Mouse (Mus musculus): Measurements from ENCODE around the gene Clpb. TPM values are rescaled to one million over a fixed set of nuclear protein-coding genes. Genes with fewer than 3 reads are reported as not detected.

The Clpb gene
- polyA plus RNA-seq, 1 experiment from 2014 or later: 48.2 TPM

DNA sequence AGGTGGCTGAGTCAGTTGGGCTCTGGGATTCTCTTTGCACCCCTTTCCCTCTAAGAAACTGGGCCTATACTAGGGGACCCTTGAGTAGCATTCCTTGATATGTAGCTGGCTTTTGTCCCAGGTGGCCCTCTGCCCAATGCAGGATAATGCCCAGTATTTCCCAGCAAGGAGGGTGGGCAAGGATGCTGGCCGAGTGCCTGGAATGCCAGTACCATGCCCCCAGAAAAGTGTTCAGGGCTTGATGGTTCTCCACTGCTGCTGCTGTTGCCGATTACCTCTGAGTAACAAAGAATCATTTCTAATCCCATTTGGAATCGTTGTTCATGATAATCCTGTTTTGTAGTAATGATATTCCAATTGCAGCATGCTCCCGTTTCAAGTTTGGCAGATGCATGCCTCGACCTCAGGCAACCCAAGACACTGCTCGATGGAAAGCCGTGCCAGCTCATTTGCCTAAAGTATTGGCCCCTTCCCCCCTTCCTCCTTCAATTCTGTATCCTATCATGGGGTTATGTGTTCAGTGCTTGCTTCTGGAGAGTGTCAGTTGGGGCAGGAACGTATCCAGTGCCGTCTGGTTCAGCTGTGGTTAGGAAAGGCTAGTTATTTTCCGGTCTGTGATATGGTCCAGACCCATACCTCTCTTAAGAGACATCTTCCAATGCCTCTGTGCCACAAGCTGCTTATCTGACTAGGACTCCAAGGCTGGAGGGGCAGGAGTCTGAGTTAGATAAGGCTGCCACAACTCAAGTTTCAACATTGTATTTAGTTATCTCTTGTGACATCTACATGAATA, 33.7 kb downstream of the Clpb start:
- no peak for ATAC-seq (replicated peaks; ENCODE audit: extremely low read depth, insufficient read depth, low FRiP score)
- H3K9ac ChIP-seq (ENCODE audit: low read length): no peak overlapping the region
- H3K4me2 ChIP-seq (ENCODE audit: low read depth, low read length): no peak overlapping the region
- H3K36me3 ChIP-seq (ENCODE audit: control insufficient read depth, insufficient read depth): no peaks in the 10 kb centered on the region
- no peaks in the 10 kb centered on the region for H3K27me3 ChIP-seq (ENCODE audit: control insufficient read depth, insufficient read depth, low read length)
- no peak overlapping the region for H3K27ac ChIP-seq (ENCODE audit: low read length)
- 44% methylated on average over 10 of the region's 10 CpGs for WGBS
- no peaks in the 10 kb centered on the region for H3K9me3 ChIP-seq (replicated peaks; ENCODE audit: control insufficient read depth, low read length)
- no peak overlapping the region for H3K4me3 ChIP-seq (ENCODE audit: low read length)
- H3K4me1 ChIP-seq (ENCODE audit: control insufficient read depth, insufficient read depth, low read length): peaks cover 10% of the 10 kb centered on the region

DNA sequence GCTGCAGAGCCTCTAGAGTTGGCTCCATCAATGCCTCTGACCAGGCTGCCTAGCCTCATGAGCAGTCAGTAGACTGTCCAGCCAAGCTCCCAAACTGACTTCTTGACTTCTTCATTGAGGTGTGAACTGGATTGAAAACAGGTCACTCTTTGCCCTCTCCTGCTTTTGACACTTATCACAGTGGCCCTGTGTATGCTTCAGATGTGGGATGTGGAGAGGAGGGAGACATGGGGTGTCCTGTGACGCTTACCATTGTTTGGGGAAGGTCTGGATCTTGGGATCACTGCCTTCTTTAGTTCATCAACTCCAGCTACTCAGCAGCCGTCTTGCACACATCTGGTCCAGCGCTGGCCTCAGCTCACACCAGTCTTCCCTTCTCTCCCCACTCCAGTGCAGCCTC, 36.9 kb downstream of the Clpb start:
- WGBS: 38% methylated on average over 3 of the region's 3 CpGs
- no peak overlapping the region for H3K27ac ChIP-seq (ENCODE audit: low read length)

DNA sequence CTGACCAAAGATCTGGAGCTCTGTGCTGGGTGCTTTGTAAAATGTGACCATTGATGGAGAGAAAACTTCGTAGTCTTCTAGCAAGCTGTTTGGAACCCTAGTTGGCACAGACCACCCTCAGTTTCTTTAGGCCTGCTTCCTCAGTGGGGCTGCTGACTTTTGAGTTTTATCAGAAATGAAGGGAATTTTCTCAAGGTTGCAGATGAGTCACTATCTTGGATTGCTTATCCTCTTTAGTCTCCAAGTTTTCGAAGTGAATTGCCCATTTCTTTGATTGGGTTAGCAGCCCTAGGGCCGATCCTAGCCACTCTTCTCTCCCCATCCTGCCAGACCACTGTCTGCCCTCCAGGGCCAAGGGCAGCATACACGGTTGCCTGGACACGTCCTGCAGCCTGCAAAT, 39.3 kb downstream of the Clpb start:
- Histone ChIP-seq H3K9ac (ENCODE audit: low read length) (no peak overlapping the region), H3K4me3 (ENCODE audit: low read length) (no peak overlapping the region), H3K27me3 (ENCODE audit: control insufficient read depth, insufficient read depth, low read length) (no peaks in the 10 kb centered on the region), H3K4me2 (ENCODE audit: low read depth, low read length) (no peak overlapping the region), H3K36me3 (ENCODE audit: control insufficient read depth, insufficient read depth) (0 out of 2 replicates have a peak, but pooled peaks cover 7% of the 10 kb centered on the region), H3K27ac (ENCODE audit: low read length) (no peak overlapping the region), H3K9me3 (replicated peaks; ENCODE audit: control insufficient read depth, low read length) (no peaks in the 10 kb centered on the region), H3K4me1 (ENCODE audit: control insufficient read depth, insufficient read depth, low read length) (no peaks in the 10 kb centered on the region)
- 74% methylated on average over 5 of the region's 5 CpGs for WGBS
- no peak for ATAC-seq (replicated peaks; ENCODE audit: extremely low read depth, insufficient read depth, low FRiP score)

More for the DNA sequence above, 36.9 kb downstream of the Clpb start:
- Histone ChIP-seq H3K36me3 (ENCODE audit: control insufficient read depth, insufficient read depth) (no peaks in the 10 kb centered on the region), H3K9me3 (replicated peaks; ENCODE audit: control insufficient read depth, low read length) (no peaks in the 10 kb centered on the region), H3K9ac (ENCODE audit: low read length) (no peak overlapping the region), H3K4me3 (ENCODE audit: low read length) (no peak overlapping the region), H3K27me3 (ENCODE audit: control insufficient read depth, insufficient read depth, low read length) (no peaks in the 10 kb centered on the region), H3K4me1 (ENCODE audit: control insufficient read depth, insufficient read depth, low read length) (peaks cover 10% of the 10 kb centered on the region), H3K4me2 (ENCODE audit: low read depth, low read length) (no peak overlapping the region)
- ATAC-seq (replicated peaks; ENCODE audit: extremely low read depth, insufficient read depth, low FRiP score): no peak

DNA sequence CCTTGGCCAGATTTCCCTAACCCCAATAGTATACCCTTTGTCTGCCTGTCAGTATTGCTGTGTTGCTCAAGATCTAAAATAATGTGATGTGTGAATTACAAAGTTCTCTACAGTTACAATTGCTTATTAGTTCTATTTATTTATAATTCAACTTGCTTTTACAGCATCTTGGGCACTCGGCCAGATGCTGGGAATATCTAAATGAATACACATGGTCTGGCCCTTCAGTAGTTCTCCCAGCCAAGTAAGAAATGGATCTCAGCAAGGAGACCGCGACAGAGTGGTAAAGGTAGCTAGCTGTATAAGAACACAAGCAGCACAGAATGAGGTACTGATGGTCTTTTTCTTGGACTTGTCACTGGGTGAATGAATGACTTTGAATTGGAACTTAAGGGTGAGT, 46.2 kb downstream of the Clpb start:
- no peak for ATAC-seq (replicated peaks; ENCODE audit: extremely low read depth, insufficient read depth, low FRiP score)
- no peak overlapping the region for H3K9ac ChIP-seq (ENCODE audit: low read length)
- H3K9me3 ChIP-seq (replicated peaks; ENCODE audit: control insufficient read depth, low read length): no peaks in the 10 kb centered on the region
- H3K27ac ChIP-seq (ENCODE audit: low read length): no peak overlapping the region
- 0 out of 2 replicates have a peak, but pooled peaks cover 7% of the 10 kb centered on the region for H3K36me3 ChIP-seq (ENCODE audit: control insufficient read depth, insufficient read depth)
- H3K4me3 ChIP-seq (ENCODE audit: low read length): no peak overlapping the region
- no peak overlapping the region for H3K4me2 ChIP-seq (ENCODE audit: low read depth, low read length)
- H3K4me1 ChIP-seq (ENCODE audit: control insufficient read depth, insufficient read depth, low read length): 0 out of 2 replicates have a peak, but pooled peaks cover 2% of the 10 kb centered on the region
- WGBS: 79% methylated on average over 3 of the region's 3 CpGs
- H3K27me3 ChIP-seq (ENCODE audit: control insufficient read depth, insufficient read depth, low read length): no peaks in the 10 kb centered on the region

DNA sequence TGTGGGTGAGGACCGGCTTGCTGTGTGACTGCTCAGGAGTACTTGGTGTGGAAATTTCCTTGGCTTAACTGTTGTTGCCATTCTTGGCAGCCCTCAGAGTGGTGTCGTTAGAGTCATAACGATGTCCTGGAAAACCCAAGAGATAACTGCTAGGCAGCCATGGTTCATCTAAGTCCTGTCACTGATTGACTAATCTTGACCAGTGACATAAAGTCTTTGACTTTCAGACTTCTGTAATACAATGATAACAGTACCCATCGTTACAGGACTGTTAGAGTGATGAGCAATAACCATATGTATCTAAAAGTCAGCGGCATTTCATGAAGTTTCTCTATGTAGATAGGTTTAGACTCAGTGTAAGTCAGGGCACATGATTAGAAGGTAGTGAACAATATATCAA, 46.8 kb downstream of the Clpb start:
- Histone ChIP-seq H3K4me2 (ENCODE audit: low read depth, low read length) (no peak overlapping the region), H3K4me1 (ENCODE audit: control insufficient read depth, insufficient read depth, low read length) (0 out of 2 replicates have a peak, but pooled peaks cover 2% of the 10 kb centered on the region), H3K9me3 (replicated peaks; ENCODE audit: control insufficient read depth, low read length) (no peaks in the 10 kb centered on the region), H3K36me3 (ENCODE audit: control insufficient read depth, insufficient read depth) (0 out of 2 replicates have a peak, but pooled peaks cover 7% of the 10 kb centered on the region), H3K9ac (ENCODE audit: low read length) (no peak overlapping the region), H3K27me3 (ENCODE audit: control insufficient read depth, insufficient read depth, low read length) (no peaks in the 10 kb centered on the region), H3K27ac (ENCODE audit: low read length) (no peak overlapping the region), H3K4me3 (ENCODE audit: low read length) (no peak overlapping the region)
- 58% methylated on average over 5 of the region's 5 CpGs for WGBS
- no peak for ATAC-seq (replicated peaks; ENCODE audit: extremely low read depth, insufficient read depth, low FRiP score)

DNA sequence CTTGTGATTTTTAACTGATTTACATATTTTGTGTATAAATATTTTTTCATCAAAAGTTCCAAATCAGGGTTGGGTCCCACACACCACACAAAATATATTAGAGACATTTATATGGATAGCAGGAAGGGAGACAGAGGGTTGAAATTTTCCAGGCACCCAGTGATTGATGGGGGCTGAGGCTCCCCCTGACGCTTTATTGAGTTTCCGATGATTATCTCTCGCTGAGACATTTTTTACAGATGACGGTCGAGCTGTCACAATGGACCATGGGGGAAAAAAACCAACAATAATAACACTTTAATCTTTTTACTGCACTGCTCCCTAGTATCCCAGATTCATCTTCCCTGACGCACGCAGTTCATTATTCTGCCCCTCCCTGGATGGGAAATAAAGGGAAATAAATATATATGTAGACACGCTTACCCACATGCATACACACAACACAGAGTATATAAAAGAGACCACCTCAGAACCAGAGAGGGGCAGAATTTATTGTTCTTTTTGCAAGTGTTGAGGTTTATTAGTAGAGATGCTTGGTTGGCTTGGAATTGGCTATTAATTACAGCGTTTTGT, 50.5 kb downstream of the Clpb start:
- WGBS: 74% methylated on average over 9 of the region's 9 CpGs
- no peak overlapping the region for H3K4me2 ChIP-seq (ENCODE audit: low read depth, low read length)
- no peak overlapping the region for H3K27ac ChIP-seq (ENCODE audit: low read length)
- no peak overlapping the region for H3K4me3 ChIP-seq (ENCODE audit: low read length)
- H3K9ac ChIP-seq (ENCODE audit: low read length): no peak overlapping the region
- ATAC-seq (replicated peaks; ENCODE audit: extremely low read depth, insufficient read depth, low FRiP score): no peak
- 0 out of 2 replicates have a peak, but pooled peaks cover 2% of the 10 kb centered on the region for H3K4me1 ChIP-seq (ENCODE audit: control insufficient read depth, insufficient read depth, low read length)
- no peaks in the 10 kb centered on the region for H3K36me3 ChIP-seq (ENCODE audit: control insufficient read depth, insufficient read depth)
- no peaks in the 10 kb centered on the region for H3K27me3 ChIP-seq (ENCODE audit: control insufficient read depth, insufficient read depth, low read length)
- H3K9me3 ChIP-seq (replicated peaks; ENCODE audit: control insufficient read depth, low read length): no peaks in the 10 kb centered on the region

DNA sequence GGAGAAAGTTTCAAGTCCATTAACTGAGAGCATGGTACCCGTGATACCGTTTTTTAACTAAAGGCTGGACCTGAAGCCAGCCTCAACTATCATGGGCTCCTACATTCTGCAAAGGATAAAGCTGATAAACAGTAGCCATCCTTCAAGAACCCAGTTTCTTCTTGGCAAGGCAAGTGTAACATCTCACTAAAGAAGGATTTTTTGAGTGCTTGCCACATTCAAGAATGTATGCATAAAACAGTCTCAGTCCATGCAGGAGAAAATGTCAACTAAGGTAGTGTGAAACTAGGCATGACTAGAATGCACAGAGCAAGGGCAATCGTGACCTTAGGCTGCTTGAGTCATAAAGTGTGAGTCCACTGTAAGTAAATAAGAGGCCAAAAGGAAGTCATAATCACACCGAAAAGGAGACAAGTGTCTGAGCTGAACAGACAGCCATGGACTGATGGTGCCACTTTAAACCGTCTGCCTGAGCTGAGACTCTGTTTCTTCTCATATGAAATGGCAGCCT, 51.7 kb downstream of the Clpb start:
- Histone ChIP-seq H3K36me3 (ENCODE audit: control insufficient read depth, insufficient read depth) (no peaks in the 10 kb centered on the region), H3K9me3 (replicated peaks; ENCODE audit: control insufficient read depth, low read length) (no peaks in the 10 kb centered on the region), H3K9ac (ENCODE audit: low read length) (no peak overlapping the region), H3K4me1 (ENCODE audit: control insufficient read depth, insufficient read depth, low read length) (0 out of 2 replicates have a peak, but pooled peaks cover 2% of the 10 kb centered on the region), H3K4me3 (ENCODE audit: low read length) (no peak overlapping the region), H3K27ac (ENCODE audit: low read length) (no peak overlapping the region), H3K4me2 (ENCODE audit: low read depth, low read length) (no peak overlapping the region), H3K27me3 (ENCODE audit: control insufficient read depth, insufficient read depth, low read length) (no peaks in the 10 kb centered on the region)
- no peak for ATAC-seq (replicated peaks; ENCODE audit: extremely low read depth, insufficient read depth, low FRiP score)
- 74% methylated on average over 5 of the region's 5 CpGs for WGBS

DNA sequence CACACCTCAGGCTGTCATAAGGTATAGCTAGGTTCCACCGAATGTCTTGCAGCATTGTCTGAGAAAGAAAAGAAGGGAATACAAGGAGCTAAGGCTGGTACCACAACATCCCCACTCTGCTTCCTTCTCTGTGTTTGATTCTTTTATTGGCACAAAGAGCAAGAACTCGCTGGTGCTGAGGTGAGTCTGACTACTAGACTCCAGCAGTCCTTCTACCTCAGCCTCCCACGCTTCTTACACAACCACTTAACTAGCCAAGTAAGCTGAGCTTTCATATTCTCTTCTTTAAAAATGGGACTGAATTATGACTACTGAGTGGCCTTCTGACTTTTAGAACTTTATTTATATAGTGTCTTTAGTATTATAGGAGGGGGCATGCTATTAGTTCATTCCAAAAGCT, 56.9 kb downstream of the Clpb start:
- Histone ChIP-seq H3K9me3 (replicated peaks; ENCODE audit: control insufficient read depth, low read length) (no peaks in the 10 kb centered on the region), H3K27ac (ENCODE audit: low read length) (no peak overlapping the region), H3K4me2 (ENCODE audit: low read depth, low read length) (no peak overlapping the region), H3K36me3 (ENCODE audit: control insufficient read depth, insufficient read depth) (no peaks in the 10 kb centered on the region), H3K4me3 (ENCODE audit: low read length) (no peak overlapping the region), H3K9ac (ENCODE audit: low read length) (no peak overlapping the region), H3K27me3 (ENCODE audit: control insufficient read depth, insufficient read depth, low read length) (no peaks in the 10 kb centered on the region), H3K4me1 (ENCODE audit: control insufficient read depth, insufficient read depth, low read length) (no peaks in the 10 kb centered on the region)
- 88% methylated on average over 3 of the region's 3 CpGs for WGBS
- no peak for ATAC-seq (replicated peaks; ENCODE audit: extremely low read depth, insufficient read depth, low FRiP score)

DNA sequence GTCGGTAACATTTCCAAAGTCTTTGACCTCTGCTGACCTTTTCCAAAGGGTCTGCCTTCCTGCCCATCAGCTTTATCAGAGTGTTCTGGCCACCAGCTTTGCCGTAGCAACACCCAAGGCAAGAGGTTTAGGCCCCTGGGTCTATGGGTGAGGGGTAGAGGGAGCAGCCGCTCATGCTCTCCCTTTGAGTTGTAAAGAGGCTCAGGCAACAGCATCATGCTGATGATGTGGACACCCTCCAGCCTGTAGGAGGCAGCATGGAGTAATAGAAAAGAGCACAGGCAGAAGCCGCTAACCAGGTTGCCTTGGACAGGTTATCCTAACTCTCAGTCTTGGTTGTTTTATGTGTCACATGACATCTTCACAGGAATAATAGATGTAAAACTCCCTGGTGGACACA, 61.6 kb downstream of the Clpb start:
- Histone ChIP-seq H3K27me3 (ENCODE audit: control insufficient read depth, insufficient read depth, low read length) (no peaks in the 10 kb centered on the region), H3K4me3 (ENCODE audit: low read length) (no peak overlapping the region), H3K9ac (ENCODE audit: low read length) (no peak overlapping the region), H3K4me1 (ENCODE audit: control insufficient read depth, insufficient read depth, low read length) (no peaks in the 10 kb centered on the region), H3K9me3 (replicated peaks; ENCODE audit: control insufficient read depth, low read length) (no peaks in the 10 kb centered on the region), H3K27ac (ENCODE audit: low read length) (no peak overlapping the region), H3K4me2 (ENCODE audit: low read depth, low read length) (no peak overlapping the region), H3K36me3 (ENCODE audit: control insufficient read depth, insufficient read depth) (no peaks in the 10 kb centered on the region)
- no peak for ATAC-seq (replicated peaks; ENCODE audit: extremely low read depth, insufficient read depth, low FRiP score)
- 61% methylated on average over 4 of the region's 4 CpGs for WGBS
